Mouse (Mus musculus): ENCODE measurements at regions not wholly inside any gene's neighbourhood (a gene's known extent, or its start where the extent isn't known, plus 50 kb on each side); places are given as distances from the start of the nearest gene placed in this dataset.

DNA sequence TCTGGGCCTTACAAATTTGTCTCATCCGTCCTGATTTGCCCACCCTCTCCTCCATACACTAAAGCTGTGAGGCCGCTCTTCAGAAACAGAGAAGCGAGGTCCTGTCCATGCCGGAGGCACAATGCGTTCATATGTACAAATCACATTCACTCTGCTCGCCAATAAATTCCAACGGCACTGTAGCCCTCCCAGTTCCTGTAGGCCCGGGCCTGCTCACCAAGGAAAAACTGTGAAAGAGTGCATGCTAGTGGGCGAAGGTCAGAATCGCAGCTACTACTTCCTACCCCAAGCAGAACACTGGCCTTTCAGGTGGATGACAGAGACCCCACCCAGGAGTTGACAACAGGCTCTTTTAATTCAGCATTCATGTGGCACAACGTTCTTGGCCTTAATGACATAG lies 278.7 kb downstream of the Insig2 start:
- TF ChIP-seq CTCF (IDR thresholded peaks at IDR 0.05; ENCODE audit: borderline replicate concordance, extremely low read depth, insufficient read depth, insufficient read length): peak; percentile 56; the same call in 1 of the 2 replicates
- no peak for TF ChIP-seq POLR2A (IDR thresholded peaks at IDR 0.05; ENCODE audit: borderline replicate concordance, extremely low read depth, insufficient read depth, insufficient read length, poor library complexity, severe bottlenecking)
